Mouse (Mus musculus): ENCODE measurements around the gene Gm428. TPM values are rescaled to one million over a fixed set of nuclear protein-coding genes. Genes with fewer than 3 reads are reported as not detected.
"Not testable (repeated sequence)": the region's sequence is repeated elsewhere in the genome, so short reads cannot be mapped to it uniquely, and the experiment has no call there.

Gene Gm428
- polyA plus RNA-seq (2015; fragmentation: Nextera tagmentation; extraction: Ambion mirVana): not detected in 2 replicates

GRCm38 (mm10) chr4:73683216-73683615 lies at the start of gene Gm428:
Gene Gm428 (plus strand): TSS chr4:73683516.
- WGBS: 85% methylated on average over 1 of the region's 4 CpGs

GRCm38 (mm10) chr4:73637821-73638220 lies 45.5 kb upstream of the Gm428 start, which contains the start of gene Gm11236:
Gene Gm11236 (plus strand): TSS chr4:73638121.
- not testable (repeated sequence) for ATAC-seq (replicated peaks; ENCODE audit: low FRiP score); H3K9ac ChIP-seq; H3K27ac ChIP-seq; H3K4me3 ChIP-seq (replicated peaks); H3K4me1 ChIP-seq; H3K9me3 ChIP-seq (replicated peaks); H3K27me3 ChIP-seq; H3K4me2 ChIP-seq; H3K36me3 ChIP-seq
- no CpG with 5 or more reads among the region's 4 CpGs for WGBS

More at GRCm38 (mm10) chr4:73683216-73683615, at the start of gene Gm428:
- H3K9me3 ChIP-seq (replicated peaks); H3K4me2 ChIP-seq; ATAC-seq (replicated peaks; ENCODE audit: low FRiP score); H3K4me1 ChIP-seq; H3K9ac ChIP-seq; H3K27me3 ChIP-seq; H3K36me3 ChIP-seq; H3K27ac ChIP-seq; H3K4me3 ChIP-seq (replicated peaks): not testable (repeated sequence)

GRCm38 (mm10) chr4:73661864-73662263 lies 21.5 kb upstream of the Gm428 start:
- H3K27ac ChIP-seq; H3K4me2 ChIP-seq; H3K9me3 ChIP-seq (replicated peaks); H3K4me1 ChIP-seq; H3K4me3 ChIP-seq (replicated peaks); H3K36me3 ChIP-seq; H3K9ac ChIP-seq; H3K27me3 ChIP-seq; ATAC-seq (replicated peaks; ENCODE audit: low FRiP score): not testable (repeated sequence)
- 88% methylated on average over 4 of the region's 4 CpGs for WGBS

- H3K9ac ChIP-seq; H3K9me3 ChIP-seq (replicated peaks); H3K4me3 ChIP-seq (replicated peaks); H3K36me3 ChIP-seq; ATAC-seq (replicated peaks; ENCODE audit: low FRiP score); H3K4me2 ChIP-seq; H3K27ac ChIP-seq; H3K4me1 ChIP-seq; H3K27me3 ChIP-seq: not testable (repeated sequence)
- no CpG with 5 or more reads among the region's 4 CpGs for WGBS
These were observed 15.3 kb upstream of the Gm428 start, which contains the start of gene Gm11239 for GRCm38 (mm10) chr4:73668054-73668453. Gene Gm11239 (plus strand): TSS chr4:73668354.

DNA sequence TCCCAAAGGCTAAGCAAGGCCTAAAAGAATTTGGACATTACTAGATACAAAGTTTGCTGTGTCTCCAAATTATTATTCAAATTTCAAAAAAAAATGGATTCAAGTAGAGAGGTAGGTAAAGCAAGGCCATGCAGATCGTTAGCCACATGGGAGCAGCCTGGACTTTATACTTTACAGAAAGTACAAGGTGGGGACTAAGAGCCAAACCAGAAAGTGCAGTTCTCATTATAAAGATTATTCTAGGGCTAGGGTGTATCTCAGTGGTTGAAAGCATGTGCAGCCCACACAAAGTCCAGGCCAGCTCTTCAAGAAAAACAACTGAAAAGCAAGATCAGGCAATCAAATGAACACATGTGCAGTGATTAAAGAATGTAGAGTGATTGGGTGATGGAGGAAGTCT lies 35.4 kb downstream of the Gm428 start:
- Histone ChIP-seq H3K4me1 (no peaks in the 10 kb centered on the region), H3K4me2 (no peak overlapping the region), H3K36me3 (no peaks in the 10 kb centered on the region), H3K27me3 (no peaks in the 10 kb centered on the region), H3K9me3 (replicated peaks) (no peaks in the 10 kb centered on the region), H3K27ac (no peak overlapping the region), H3K9ac (no peak overlapping the region), H3K4me3 (replicated peaks) (no peak overlapping the region)
- no peak for ATAC-seq (replicated peaks; ENCODE audit: low FRiP score)
- WGBS: 95% methylated on average over 1 of the region's 1 CpGs

GRCm38 (mm10) chr4:73719819-73720218 lies 36.5 kb downstream of the Gm428 start:
- H3K36me3 ChIP-seq: no peaks in the 10 kb centered on the region
- H3K4me1 ChIP-seq: no peaks in the 10 kb centered on the region
- no peaks in the 10 kb centered on the region for H3K9me3 ChIP-seq (replicated peaks)
- no peak overlapping the region for H3K27ac ChIP-seq
- no peak overlapping the region for H3K9ac ChIP-seq
- no peaks in the 10 kb centered on the region for H3K27me3 ChIP-seq
- H3K4me2 ChIP-seq: no peak overlapping the region
- no peak for ATAC-seq (replicated peaks; ENCODE audit: low FRiP score)
- H3K4me3 ChIP-seq (replicated peaks): no peak overlapping the region

Other genes starting within 250 kb of the Gm428 start
- not detected in 2 replicates for gene Gm11238, start 75.6 kb upstream of the Gm428 start, polyA plus RNA-seq (2015; fragmentation: Nextera tagmentation; extraction: Ambion mirVana)
- gene Gm11237, start 60.5 kb upstream of the Gm428 start, polyA plus RNA-seq (2015; fragmentation: Nextera tagmentation; extraction: Ambion mirVana): not detected in 2 replicates
- not detected in 2 replicates for gene Gm11236, start 45.4 kb upstream of the Gm428 start, polyA plus RNA-seq (2015; fragmentation: Nextera tagmentation; extraction: Ambion mirVana)
- gene Gm11239, start 15.2 kb upstream of the Gm428 start, polyA plus RNA-seq (2015; fragmentation: Nextera tagmentation; extraction: Ambion mirVana): not detected in 2 replicates
- 6.6 and 7.5 TPM in 2 replicates for gene Rasef, start 107.5 kb downstream of the Gm428 start, polyA plus RNA-seq (2015; fragmentation: Nextera tagmentation; extraction: Ambion mirVana)
- not detected in 2 replicates for gene Gm11758, start 192.8 kb downstream of the Gm428 start, polyA plus RNA-seq (2015; fragmentation: Nextera tagmentation; extraction: Ambion mirVana)
- not detected in 2 replicates for gene Gm11757, start 207.6 kb downstream of the Gm428 start, polyA plus RNA-seq (2015; fragmentation: Nextera tagmentation; extraction: Ambion mirVana)
- not detected in 2 replicates for gene Gm13871, start 222.4 kb downstream of the Gm428 start, polyA plus RNA-seq (2015; fragmentation: Nextera tagmentation; extraction: Ambion mirVana)
- not detected in 2 replicates for gene Gm11756, start 237.2 kb downstream of the Gm428 start, polyA plus RNA-seq (2015; fragmentation: Nextera tagmentation; extraction: Ambion mirVana)